Mouse (Mus musculus) stomach, postnatal 0 days (tissue): ENCODE data around the gene Snd1.

Experiments used
- CTCF ChIP-seq: IDR thresholded peaks from 2 replicates; pipeline ENCODE4 v1.5.1; 2016; ENCODE audit warnings: antibody characterized with exemption, low read depth, mild to moderate bottlenecking, moderate library complexity
- EP300 ChIP-seq: optimal IDR thresholded peaks from 2 replicates; pipeline ENCODE3; 2016; ENCODE audit warnings: antibody characterized with exemption

- TF ChIP-seq CTCF (no peak), EP300 (no peak)
Measured at GRCm38 (mm10) chr6:28622963-28623362, 148.0 kb downstream of the Snd1 start.
